Mouse (Mus musculus) embryonic stem cell, embryonic (primary cell): Measurements from ENCODE around the gene Mipol1.
"Not testable (repeated sequence)": the region's sequence is repeated elsewhere in the genome, so short reads cannot be mapped to it uniquely, and the experiment has no call there.

Experiments
- CTCF ChIA-PET, 4 experiments: fragments of 300-600 bp in 2 of 4; fragments of 350-600 bp in 2 of 4; sonication (Branson Sonifier 250); formaldehyde crosslinking; loops; one replicate each; lab custom pipeline; 2022; ENCODE audit warnings: inconsistent platforms in 2 of 4; lab: Charles Lee
- POLR2A ChIA-PET, 4 experiments: fragments of 300-600 bp in 2 of 4; fragments of 350-600 bp in 2 of 4; sonication (Branson Sonifier 250); formaldehyde crosslinking; loops; one replicate each; lab custom pipeline; 2022; ENCODE audit warnings: antibody characterized with exemption in 4 of 4, inconsistent platforms in 1 of 4; lab: Charles Lee

The Mipol1 gene

DNA sequence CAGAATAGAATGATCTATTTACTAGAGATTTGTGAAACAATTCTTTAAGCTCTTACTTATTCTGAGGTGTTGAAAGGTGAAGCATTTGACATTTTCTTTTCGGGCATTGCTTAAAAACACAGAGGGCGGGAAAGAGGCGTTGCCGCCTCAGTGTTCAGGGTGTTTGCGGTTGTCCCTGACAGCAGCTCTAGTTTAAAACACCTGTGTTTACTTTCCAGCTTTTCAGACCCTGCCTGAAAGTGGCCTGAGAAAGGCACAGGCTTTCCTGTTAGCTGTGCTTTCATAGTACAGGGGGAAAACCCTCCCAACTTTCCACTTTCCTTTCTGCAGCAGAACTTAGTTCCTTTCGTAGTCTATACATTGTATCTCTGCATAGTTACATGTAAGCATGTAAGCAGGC lies 152.6 kb downstream of the Mipol1 start:
- ChIA-PET POLR2A (interaction anchor here in 2 of 4 experiments (0.5 to 0.6 kb wide), 3 partner anchors 75 to 1918 kb away, joined by 3 read pairs; no protein-coding TSS in a partner anchor), CTCF (interaction anchor here in 2 of 4 experiments (0.6 kb wide), 2 partner anchors 262 to 1511 kb away, joined by 4 to 8 read pairs; no protein-coding TSS in a partner anchor)

DNA sequence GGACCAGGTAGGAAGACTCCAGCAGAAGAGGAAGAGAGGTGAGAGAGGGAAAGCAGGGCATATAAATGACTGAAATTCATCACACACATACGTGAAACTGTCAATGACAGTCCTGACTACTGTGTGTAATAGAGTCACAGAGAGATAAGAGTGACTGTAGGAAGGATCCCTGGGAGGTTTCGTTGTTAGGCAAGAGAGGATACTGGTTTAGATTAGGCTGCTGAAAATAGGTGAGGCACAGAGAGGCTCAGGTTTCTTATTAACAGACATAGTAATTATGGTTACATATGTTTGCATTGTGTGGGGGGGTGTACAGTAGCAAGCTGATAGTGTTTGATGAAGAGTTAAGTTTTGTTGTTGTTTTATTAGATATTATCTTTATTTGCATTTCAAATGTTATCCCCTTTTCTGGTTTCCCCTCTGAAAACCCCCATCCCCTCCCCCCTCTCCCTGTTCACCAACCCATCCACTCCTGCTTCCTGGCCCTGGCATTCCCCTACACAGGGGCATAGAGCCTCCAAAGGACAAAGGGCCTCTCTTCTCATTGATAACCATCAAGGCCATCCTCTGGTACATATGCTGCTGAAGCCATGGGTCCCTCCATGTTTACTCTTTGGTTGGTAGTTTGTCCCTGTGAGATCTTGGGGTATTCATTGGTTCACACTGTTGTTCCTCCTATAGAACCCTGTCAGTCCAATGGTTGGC lies 157.5 kb downstream of the Mipol1 start:
- ChIA-PET CTCF (no interaction called here), POLR2A (no interaction called here)

GRCm38 (mm10) chr12:57399547-57399946 lies 169.3 kb downstream of the Mipol1 start:
- CTCF ChIA-PET: interaction anchor here in 1 of 4 experiments (0.7 kb wide), 1 partner anchor 152 kb away, joined by 3 read pairs; no protein-coding TSS in a partner anchor

DNA sequence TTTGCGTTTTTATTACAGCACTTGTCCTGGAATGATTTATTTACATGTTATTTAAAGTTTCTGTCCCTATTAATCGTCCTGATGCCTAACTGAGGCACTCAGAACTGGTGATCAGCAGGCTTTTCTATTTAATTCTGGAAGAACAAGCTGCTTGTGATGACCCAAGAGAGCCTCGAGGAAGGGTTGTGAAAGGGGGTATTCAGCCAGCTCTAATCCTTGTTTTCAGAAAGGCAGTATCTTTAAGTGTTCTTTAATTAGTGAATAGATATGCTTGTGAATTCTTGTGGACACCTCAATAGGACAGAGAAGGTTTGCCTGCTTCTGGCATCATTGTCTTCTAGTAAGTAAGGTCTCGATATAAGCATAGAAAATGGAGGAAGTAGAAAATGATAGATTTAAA lies 170.0 kb downstream of the Mipol1 start:
- CTCF ChIA-PET: no interaction called here
- POLR2A ChIA-PET: interaction anchor here in 1 of 4 experiments (0.6 kb wide), 1 partner anchor 54 kb away, joined by 3 read pairs; no protein-coding TSS in a partner anchor

More at GRCm38 (mm10) chr12:57399547-57399946, 169.3 kb downstream of the Mipol1 start:
- POLR2A ChIA-PET: interaction anchor here in 1 of 4 experiments (0.6 kb wide), 1 partner anchor 53 kb away, joined by 3 read pairs; no protein-coding TSS in a partner anchor

DNA sequence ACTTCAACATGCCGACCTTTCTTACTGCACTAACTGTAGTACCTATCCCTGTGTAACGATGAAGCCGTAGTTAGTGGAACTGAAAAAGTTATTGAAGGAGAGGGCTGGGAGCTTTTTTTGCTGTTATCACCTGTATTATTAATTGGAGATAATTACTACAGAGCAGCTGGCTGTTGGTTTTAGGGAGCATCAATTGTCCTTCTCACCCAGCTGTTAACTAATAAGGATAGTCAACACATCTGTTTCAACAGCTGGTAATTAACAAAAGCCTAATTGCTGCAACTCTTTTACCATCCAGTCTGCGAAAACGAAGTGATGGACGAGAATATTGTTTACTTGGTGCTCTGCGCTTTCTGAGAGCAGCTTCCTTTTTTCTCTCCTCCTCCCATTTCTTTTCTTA lies 170.9 kb downstream of the Mipol1 start:
- CTCF ChIA-PET: no interaction called here
- POLR2A ChIA-PET: no interaction called here

DNA sequence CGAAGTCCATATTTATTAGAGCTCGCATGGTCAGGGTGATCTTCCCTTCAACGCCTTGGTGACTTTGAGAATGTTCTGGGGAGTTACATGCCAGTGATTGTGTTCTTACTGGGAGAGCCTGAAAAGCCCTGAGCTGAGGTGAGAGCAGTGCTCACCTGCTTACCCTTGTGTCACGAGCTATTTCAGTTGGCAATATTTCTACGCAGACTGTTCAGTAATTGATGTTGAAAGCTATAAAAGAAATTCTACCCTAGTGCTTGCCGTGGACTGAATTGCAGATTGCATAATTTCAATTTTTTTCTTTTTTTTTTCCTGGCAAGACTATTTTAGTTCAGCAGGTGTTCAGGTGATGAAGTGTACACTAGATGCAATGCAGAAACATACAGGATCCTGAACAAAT lies 172.1 kb downstream of the Mipol1 start:
- POLR2A ChIA-PET: no interaction called here
- CTCF ChIA-PET: interaction anchor here in 1 of 4 experiments (0.6 kb wide), 1 partner anchor 50 kb away, joined by 3 read pairs; no protein-coding TSS in a partner anchor

DNA sequence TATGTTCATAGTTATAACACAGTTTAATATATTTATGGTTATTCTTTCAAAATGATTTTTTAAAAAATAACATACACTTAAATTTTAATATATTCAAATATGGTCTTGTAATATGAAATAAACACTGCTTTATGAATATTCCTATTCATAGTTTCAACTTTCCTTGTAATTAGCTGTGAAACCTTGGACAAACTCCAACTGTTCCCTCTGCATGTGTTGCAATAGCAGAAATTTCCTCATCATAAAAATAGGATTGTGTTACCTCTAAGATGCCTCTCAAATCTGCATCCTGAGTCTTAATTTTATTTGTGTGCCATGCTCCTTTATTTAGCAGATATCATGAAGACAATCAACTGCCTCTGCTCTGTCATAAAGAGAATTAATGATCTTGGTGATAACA lies 179.7 kb downstream of the Mipol1 start:
- POLR2A ChIA-PET: no interaction called here
- CTCF ChIA-PET: no interaction called here

GRCm38 (mm10) chr12:57413833-57414232 lies 183.6 kb downstream of the Mipol1 start:
- ChIA-PET CTCF (no interaction called here), POLR2A (no interaction called here)

- POLR2A ChIA-PET: no interaction called here
- CTCF ChIA-PET: no interaction called here
Measured at GRCm38 (mm10) chr12:57424902-57425301, 194.7 kb downstream of the Mipol1 start.

GRCm38 (mm10) chr12:57428243-57428642 lies 198.0 kb downstream of the Mipol1 start:
- ChIA-PET POLR2A (no interaction called here), CTCF (no interaction called here)

- ChIA-PET POLR2A (no interaction called here), CTCF (no interaction called here)
Measured at GRCm38 (mm10) chr12:57428767-57429166, 198.5 kb downstream of the Mipol1 start.

- CTCF ChIA-PET, POLR2A ChIA-PET: not testable (repeated sequence)
Measured at GRCm38 (mm10) chr12:57436939-57437659, 206.9 kb downstream of the Mipol1 start.

DNA sequence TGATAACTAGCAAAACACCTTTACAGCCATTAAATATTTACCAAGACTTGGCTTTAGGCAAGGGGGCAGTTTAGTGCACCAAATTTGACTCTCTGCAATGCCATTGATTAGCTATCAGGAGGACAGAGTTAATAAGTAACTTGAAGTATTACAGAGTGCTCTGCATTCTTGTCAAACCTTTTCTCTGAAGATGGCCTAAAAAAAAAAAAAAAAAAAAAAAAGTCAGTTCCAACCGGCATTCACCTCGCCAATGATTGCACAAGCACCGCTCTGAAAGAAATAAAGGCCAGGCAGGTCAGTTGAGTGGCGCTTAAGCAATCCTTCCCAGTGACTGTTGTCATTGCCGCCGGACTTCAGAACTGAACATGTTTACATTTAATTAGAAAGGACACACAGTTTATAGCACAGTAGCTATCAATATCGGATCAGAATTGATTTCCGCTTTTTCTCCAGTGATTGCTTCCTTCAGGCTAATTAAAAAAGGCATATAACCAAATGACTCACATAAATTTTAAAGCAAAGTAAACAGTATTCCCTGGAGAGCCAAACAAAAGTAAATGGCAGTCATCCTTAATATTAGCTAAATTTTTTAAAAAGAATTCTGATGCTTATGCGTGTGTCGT lies 214.2 kb downstream of the Mipol1 start:
- CTCF ChIA-PET: no interaction called here

DNA sequence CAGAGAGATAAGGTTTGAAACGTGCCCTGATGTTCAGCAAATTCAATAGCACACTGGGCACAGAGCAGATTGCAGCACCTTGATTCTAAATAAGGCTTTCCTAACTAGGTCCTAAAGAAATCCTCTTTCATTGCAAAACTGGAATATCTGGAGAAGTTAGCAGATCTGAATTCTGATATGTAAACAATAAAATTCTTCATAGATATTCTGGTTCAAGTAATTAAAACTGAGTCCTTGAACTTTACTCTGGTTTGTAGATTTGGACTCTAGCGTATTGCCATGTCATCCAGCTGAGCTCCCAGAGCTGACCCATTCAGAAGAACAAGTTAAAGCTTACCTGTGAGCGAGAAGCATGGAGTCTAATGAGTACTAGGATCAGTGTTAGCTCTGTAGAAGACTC lies 217.1 kb downstream of the Mipol1 start:
- ChIA-PET POLR2A (interaction anchor here in 1 of 4 experiments (0.5 kb wide), 1 partner anchor 216 kb away, joined by 3 read pairs; no protein-coding TSS in a partner anchor), CTCF (no interaction called here)

More for the DNA sequence above, 214.2 kb downstream of the Mipol1 start:
- POLR2A ChIA-PET: interaction anchor here in 2 of 4 experiments (0.5 to 1.0 kb wide), 3 partner anchors 9 to 1750 kb away, joined by 4 to 8 read pairs (median 5); no protein-coding TSS in a partner anchor

DNA sequence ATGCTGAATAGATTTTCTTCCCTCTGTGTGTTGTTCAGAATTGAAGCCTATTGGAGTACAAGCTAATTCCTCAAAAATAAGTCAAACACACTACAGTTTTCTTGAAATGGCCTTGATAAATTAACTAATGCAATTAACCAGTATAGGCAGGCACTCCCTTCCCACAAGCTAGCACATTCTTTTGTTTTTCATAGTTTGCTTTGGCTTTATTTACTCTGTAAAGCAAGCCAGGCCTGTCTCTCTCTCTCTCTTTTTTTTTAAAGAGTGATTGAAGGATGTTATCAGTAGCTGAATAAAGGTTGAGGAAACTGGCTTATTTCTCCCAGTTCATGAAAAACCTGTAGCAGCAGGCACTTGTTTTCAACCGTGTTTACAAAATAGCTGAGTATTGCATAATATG lies 219.1 kb downstream of the Mipol1 start:
- CTCF ChIA-PET: no interaction called here
- POLR2A ChIA-PET: no interaction called here

GRCm38 (mm10) chr12:57450017-57450583 lies 219.9 kb downstream of the Mipol1 start:
- ChIA-PET CTCF (no interaction called here), POLR2A (no interaction called here)

GRCm38 (mm10) chr12:57456911-57457310 lies 226.7 kb downstream of the Mipol1 start:
- CTCF ChIA-PET: no interaction called here
- POLR2A ChIA-PET: interaction anchor here in 1 of 4 experiments (0.7 kb wide), 1 partner anchor 1653 kb away, joined by 3 read pairs; no protein-coding TSS in a partner anchor

- ChIA-PET POLR2A (no interaction called here), CTCF (no interaction called here)
Measured at GRCm38 (mm10) chr12:57457339-57457738, 227.1 kb downstream of the Mipol1 start.
